Mouse (Mus musculus) stomach, embryonic 14.5 days (tissue): ENCODE measurements around the gene Cyp27a1. TPM values are rescaled to one million over a fixed set of nuclear protein-coding genes. Genes with fewer than 3 reads are reported as not detected.
A peak's percentile ranks its signal among the peaks of the same experiment; 100 is the strongest.

Experiments
- ATAC-seq: fragments of 200-750 bp; cut with Nextera tagmentation; 2 replicates; pipeline ENCODE4 v1.8.0; 2017; ENCODE audit warnings: low read depth, moderate TSS enrichment; ENCODE audit not compliant: insufficient number of reproducible peaks, insufficient read depth, low FRiP score
- H3K27ac ChIP-seq: fragments of 300-500 bp; sonication (generic); 2 replicates; pipeline ENCODE4 v1.5.1; 2014; ENCODE audit warnings: mild to moderate bottlenecking, low read length, moderate library complexity, mixed read lengths
- H3K27me3 ChIP-seq: fragments of 300-500 bp; sonication (generic); 2 replicates; pipeline ENCODE4 v1.6.1; 2014; ENCODE audit warnings: low read length, control low read depth, mixed read lengths; ENCODE audit not compliant: control insufficient read depth, insufficient read depth
- H3K36me3 ChIP-seq: fragments of 300-500 bp; sonication (generic); 2 replicates; pipeline ENCODE4 v1.6.1; 2014; ENCODE audit warnings: mild to moderate bottlenecking, control low read depth, low read length, moderate library complexity, mixed read lengths; ENCODE audit not compliant: control insufficient read depth, insufficient read depth
- H3K4me1 ChIP-seq: fragments of 300-500 bp; sonication (generic); 2 replicates; pipeline ENCODE4 v1.6.1; 2014; ENCODE audit warnings: low read length, control low read depth, mixed read lengths; ENCODE audit not compliant: control insufficient read depth, insufficient read depth
- H3K4me2 ChIP-seq: fragments of 300-500 bp; sonication (generic); replicated peaks from 2 replicates; pipeline ENCODE4 v1.6.1; 2014; ENCODE audit warnings: low read depth, low read length, control low read depth
- H3K4me3 ChIP-seq: fragments of 300-500 bp; sonication (generic); 2 replicates; pipeline ENCODE4 v1.5.1; 2014; ENCODE audit warnings: low read depth, low read length, control low read depth
- H3K9ac ChIP-seq: fragments of 300-500 bp; sonication (generic); replicated peaks from 2 replicates; pipeline ENCODE4 v1.6.1; 2014; ENCODE audit warnings: low read depth, mild to moderate bottlenecking, control low read depth, low read length, moderate library complexity, mixed read lengths
- H3K9me3 ChIP-seq: fragments of 300-500 bp; sonication (generic); 2 replicates; pipeline ENCODE4 v1.6.1; 2016; ENCODE audit warnings: low read depth, low read length, control low read depth; ENCODE audit not compliant: control insufficient read depth
- WGBS: fragments of 180-500 bp; shearing (Covaris S2); extraction: QIAGEN DNeasy Blood & Tissue Kit; methylation state at CpG from one replicate; pipeline ENCODE4 v1.1.7; 2014; 5-methylcytosine and 5-hydroxymethylcytosine counted together
- polyA plus RNA-seq: library from polyadenylated mRNA; unstranded; fragments of >200 nt; fragmentation: Nextera tagmentation; extraction: Ambion mirVana; gene quantifications from 2 replicates; pipeline ENCODE4 v1.2.1, GENCODE M21; 2014

Gene Cyp27a1
- polyA plus RNA-seq: 7.1 and 10.6 TPM in 2 replicates

DNA sequence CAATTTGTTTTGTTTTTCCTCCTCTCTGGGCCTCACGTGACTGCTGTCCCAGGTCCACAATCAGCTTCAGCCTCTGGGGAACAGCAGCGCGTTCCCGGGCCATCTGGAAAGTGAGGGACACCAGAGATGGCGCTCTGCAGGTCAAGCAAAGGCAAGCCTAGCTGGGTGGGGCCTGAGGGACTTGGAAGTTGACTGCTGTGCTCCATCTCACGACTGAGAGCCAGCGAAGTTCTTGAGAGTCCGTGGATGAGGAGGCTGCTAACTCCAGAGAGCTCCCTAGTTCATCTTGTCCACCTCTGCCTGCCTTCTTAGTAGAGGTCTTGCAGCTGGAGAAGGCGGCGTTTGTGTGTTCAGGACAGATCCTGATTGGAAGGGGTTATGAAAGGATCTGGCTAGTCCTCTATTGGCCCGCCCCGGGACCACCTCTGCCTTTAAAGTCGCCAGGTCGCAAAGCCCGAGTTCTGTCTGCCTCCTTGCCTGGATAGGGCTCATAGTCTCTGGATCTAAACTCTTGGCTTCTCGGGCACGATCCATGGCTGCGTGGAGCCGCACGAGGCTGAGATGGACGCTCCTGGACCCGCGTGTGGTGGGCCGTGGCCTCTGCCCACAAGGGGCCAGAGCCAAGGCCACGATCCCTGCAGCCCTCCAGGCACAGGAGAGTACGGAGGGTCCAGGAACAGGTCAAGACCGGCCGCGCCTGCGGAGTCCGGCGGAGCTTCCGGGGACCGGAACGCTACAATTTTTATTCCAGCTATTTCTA lies at the start of gene Cyp27a1:
Gene Cyp27a1, plus strand, starts transcription at position 476 of the 760 bp plus-strand sequence.
- Histone ChIP-seq H3K36me3 (no peaks in the 10 kb centered on the region), H3K4me1 (peaks cover 7% of the 10 kb centered on the region; the same call in 1 of the 2 replicates), H3K9ac (peak within 1 kb of the TSS; percentile 58), H3K9me3 (no peaks in the 10 kb centered on the region), H3K4me2 (peak within 1 kb of the TSS; percentile 97), H3K27me3 (no peaks in the 10 kb centered on the region), H3K27ac (no peak within 1 kb of the TSS), H3K4me3 (peak within 1 kb of the TSS; percentile 48)
- peak; percentile 69; the same call in 1 of the 2 replicates for ATAC-seq
- WGBS: 1% methylated on average over 35 of the region's 35 CpGs

- Histone ChIP-seq H3K9me3 (no peaks in the 10 kb centered on the region), H3K4me3 (no peak overlapping the region), H3K9ac (no peak overlapping the region), H3K36me3 (no peaks in the 10 kb centered on the region), H3K4me1 (peaks cover 8% of the 10 kb centered on the region; the same call in 1 of the 2 replicates), H3K27me3 (no peaks in the 10 kb centered on the region), H3K4me2 (no peak overlapping the region), H3K27ac (no peak overlapping the region)
- 46% methylated on average over 6 of the region's 6 CpGs for WGBS
- no peak for ATAC-seq
These were observed 48.2 kb upstream of the Cyp27a1 start for GRCm38 (mm10) chr1:74665153-74665552.

GRCm38 (mm10) chr1:74668371-74668770 lies 45.0 kb upstream of the Cyp27a1 start:
- Histone ChIP-seq H3K9me3 (no peaks in the 10 kb centered on the region), H3K4me1 (no peaks in the 10 kb centered on the region), H3K4me3 (no peak overlapping the region), H3K9ac (no peak overlapping the region), H3K27me3 (no peaks in the 10 kb centered on the region), H3K36me3 (peaks cover 12% of the 10 kb centered on the region; the same call in 1 of the 2 replicates), H3K4me2 (no peak overlapping the region), H3K27ac (no peak overlapping the region)
- 83% methylated on average over 3 of the region's 3 CpGs for WGBS
- no peak for ATAC-seq

- no peak overlapping the region for H3K4me3 ChIP-seq
- no peak overlapping the region for H3K9ac ChIP-seq
- peaks cover 12% of the 10 kb centered on the region; the same call in 1 of the 2 replicates for H3K36me3 ChIP-seq
- H3K27me3 ChIP-seq: no peaks in the 10 kb centered on the region
- ATAC-seq: no peak
- H3K4me2 ChIP-seq: no peak overlapping the region
- H3K9me3 ChIP-seq: no peaks in the 10 kb centered on the region
- 67% methylated on average over 7 of the region's 7 CpGs for WGBS
- no peak overlapping the region for H3K27ac ChIP-seq
- no peaks in the 10 kb centered on the region for H3K4me1 ChIP-seq
These were observed 40.6 kb upstream of the Cyp27a1 start for GRCm38 (mm10) chr1:74672731-74673130.

DNA sequence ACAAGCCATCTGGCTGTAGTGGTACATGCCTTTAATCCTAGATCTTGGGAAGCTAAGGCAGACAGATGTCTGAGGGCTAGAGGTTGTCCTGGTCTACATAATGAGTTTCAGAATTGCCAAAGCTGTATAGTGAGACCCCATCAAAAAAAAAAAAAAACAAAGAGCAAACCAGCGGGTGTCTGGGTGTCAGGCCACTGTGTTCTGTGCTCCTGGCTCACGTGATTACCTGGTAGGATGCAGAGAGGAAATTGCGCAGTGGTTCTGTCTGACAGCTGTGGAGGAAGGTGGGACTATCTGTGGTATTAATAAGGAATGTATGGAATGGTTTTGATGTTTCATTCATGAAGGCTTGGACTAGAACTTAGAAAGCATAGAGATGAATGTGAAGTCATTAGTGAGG lies 36.5 kb upstream of the Cyp27a1 start:
- Histone ChIP-seq H3K9ac (no peak overlapping the region), H3K4me2 (no peak overlapping the region), H3K27me3 (no peaks in the 10 kb centered on the region), H3K27ac (no peak overlapping the region), H3K9me3 (no peaks in the 10 kb centered on the region), H3K36me3 (peaks cover 39% of the 10 kb centered on the region), H3K4me1 (no peaks in the 10 kb centered on the region), H3K4me3 (no peak overlapping the region)
- no peak for ATAC-seq
- WGBS: 80% methylated on average over 3 of the region's 3 CpGs

- Histone ChIP-seq H3K4me2 (no peak overlapping the region), H3K9ac (no peak overlapping the region), H3K4me3 (no peak overlapping the region), H3K27ac (no peak overlapping the region), H3K36me3 (peaks cover 33% of the 10 kb centered on the region), H3K9me3 (no peaks in the 10 kb centered on the region), H3K27me3 (no peaks in the 10 kb centered on the region), H3K4me1 (no peaks in the 10 kb centered on the region)
- 68% methylated on average over 1 of the region's 1 CpGs for WGBS
- ATAC-seq: no peak
These were observed 35.5 kb upstream of the Cyp27a1 start for GRCm38 (mm10) chr1:74677843-74678242.

DNA sequence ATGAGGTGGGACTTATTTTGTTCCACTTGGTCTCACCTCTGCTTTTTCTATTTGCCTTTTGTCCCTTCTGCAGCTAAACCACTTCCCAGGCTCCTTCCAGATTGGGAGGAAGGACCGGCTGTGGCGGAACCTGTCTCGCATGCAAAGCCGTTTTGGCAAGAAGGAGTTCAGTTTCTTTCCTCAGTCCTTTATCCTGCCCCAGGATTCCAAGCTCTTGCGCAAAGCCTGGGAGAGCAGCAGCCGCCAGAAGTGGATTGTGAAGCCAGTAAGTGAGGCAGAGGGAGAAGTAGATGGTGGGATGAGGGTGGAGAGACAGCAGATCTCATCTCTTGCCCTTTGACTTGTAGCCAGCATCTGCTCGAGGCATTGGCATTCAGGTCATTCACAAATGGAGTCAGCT lies 26.2 kb upstream of the Cyp27a1 start:
- H3K4me3 ChIP-seq: no peak overlapping the region
- H3K4me1 ChIP-seq: no peaks in the 10 kb centered on the region
- no peak overlapping the region for H3K4me2 ChIP-seq
- no peak overlapping the region for H3K27ac ChIP-seq
- no peak for ATAC-seq
- 90% methylated on average over 7 of the region's 7 CpGs for WGBS
- H3K9me3 ChIP-seq: no peaks in the 10 kb centered on the region
- peaks cover 63% of the 10 kb centered on the region for H3K36me3 ChIP-seq
- H3K27me3 ChIP-seq: no peaks in the 10 kb centered on the region
- no peak overlapping the region for H3K9ac ChIP-seq

GRCm38 (mm10) chr1:74693891-74694583 lies 19.3 kb upstream of the Cyp27a1 start:
- peaks cover 68% of the 10 kb centered on the region for H3K36me3 ChIP-seq
- no peak overlapping the region for H3K27ac ChIP-seq
- H3K27me3 ChIP-seq: no peaks in the 10 kb centered on the region
- no peaks in the 10 kb centered on the region for H3K4me1 ChIP-seq
- no peak overlapping the region for H3K4me3 ChIP-seq
- WGBS: 90% methylated on average over 8 of the region's 8 CpGs
- no peak overlapping the region for H3K4me2 ChIP-seq
- H3K9me3 ChIP-seq: no peaks in the 10 kb centered on the region
- no peak for ATAC-seq
- no peak overlapping the region for H3K9ac ChIP-seq
